Mouse (Mus musculus) testis, adult 2 months (tissue): ENCODE measurements around the gene Gm20388. TPM values are rescaled to one million over a fixed set of nuclear protein-coding genes. Genes with fewer than 3 reads are reported as not detected.

Source experiments
- H3K27ac ChIP-seq: fragments of 200-500 bp; 2 replicates; pipeline ENCODE4 v1.5.1; 2012; ENCODE audit warnings: low read depth, low read length; ENCODE audit not compliant: control insufficient read depth, insufficient read depth
- H3K27me3 ChIP-seq: fragments of 200-500 bp; 2 replicates; pipeline ENCODE4 v1.6.1; 2012; ENCODE audit warnings: mild to moderate bottlenecking, low read length, moderate library complexity; ENCODE audit not compliant: control insufficient read depth, insufficient read depth
- H3K36me3 ChIP-seq: fragments of 200-500 bp; 2 replicates; pipeline ENCODE4 v1.6.1; 2012; ENCODE audit warnings: mild to moderate bottlenecking, low read length; ENCODE audit not compliant: control insufficient read depth, insufficient read depth
- H3K4me1 ChIP-seq: fragments of 200-500 bp; 2 replicates; pipeline ENCODE4 v1.6.1; 2012; ENCODE audit warnings: low read length; ENCODE audit not compliant: control insufficient read depth, insufficient read depth
- H3K4me3 ChIP-seq: fragments of 200-500 bp; 2 replicates; pipeline ENCODE4 v1.5.1; 2012; ENCODE audit warnings: low read depth, mild to moderate bottlenecking, low read length, moderate library complexity, mixed read lengths; ENCODE audit not compliant: control insufficient read depth
- CTCF ChIP-seq: fragments of 200-500 bp; IDR thresholded peaks from 2 replicates; pipeline ENCODE4 v1.5.1; 2012; ENCODE audit warnings: low read depth, mild to moderate bottlenecking, inconsistent platforms, low read length, moderate library complexity; ENCODE audit not compliant: control insufficient read depth, insufficient read depth, insufficient replicate concordance
- POLR2A ChIP-seq: fragments of 200-500 bp; IDR thresholded peaks from 2 replicates; pipeline ENCODE4 v1.6.1; 2012; ENCODE audit warnings: low read depth, mild to moderate bottlenecking, inconsistent platforms, low read length, moderate library complexity; ENCODE audit not compliant: control insufficient read depth
- polyA plus RNA-seq: library from polyadenylated mRNA; depleted of rRNA; stranded (reverse); fragments of >200 nt; gene quantifications from 2 replicates; pipeline ENCODE4 v1.2.3, GENCODE M21; 2012

The Gm20388 gene
- polyA plus RNA-seq, 1 experiment = 5.6 TPM

- Histone ChIP-seq H3K36me3 (no peaks in the 10 kb centered on the region), H3K27me3 (no peaks in the 10 kb centered on the region), H3K4me1 (peaks cover 2% of the 10 kb centered on the region; the same call in 1 of the 2 replicates), H3K27ac (no peak overlapping the region), H3K4me3 (no peak overlapping the region)
- TF ChIP-seq CTCF (no peak), POLR2A (no peak)
These were observed 437.2 kb downstream of the Gm20388 start for GRCm38 (mm10) chr8:120347734-120348341.

GRCm38 (mm10) chr8:120348922-120349321 lies 438.3 kb downstream of the Gm20388 start:
- TF ChIP-seq POLR2A = no peak
- no peak for TF ChIP-seq CTCF
- H3K36me3 ChIP-seq = no peaks in the 10 kb centered on the region
- H3K4me1 ChIP-seq = peaks cover 2% of the 10 kb centered on the region; the same call in 1 of the 2 replicates
- H3K27ac ChIP-seq = no peak overlapping the region
- H3K27me3 ChIP-seq = no peaks in the 10 kb centered on the region
- no peak overlapping the region for H3K4me3 ChIP-seq

- H3K36me3 ChIP-seq = no peaks in the 10 kb centered on the region
- TF ChIP-seq CTCF = no peak
- TF ChIP-seq POLR2A = no peak
- H3K27ac ChIP-seq = no peak overlapping the region
- no peaks in the 10 kb centered on the region for H3K27me3 ChIP-seq
- no peak overlapping the region for H3K4me3 ChIP-seq
- H3K4me1 ChIP-seq = peaks cover 2% of the 10 kb centered on the region; the same call in 1 of the 2 replicates
These were observed 440.9 kb downstream of the Gm20388 start for GRCm38 (mm10) chr8:120351332-120352071.

GRCm38 (mm10) chr8:120352096-120352495 lies 441.5 kb downstream of the Gm20388 start:
- Histone ChIP-seq H3K27ac (no peak overlapping the region), H3K36me3 (no peaks in the 10 kb centered on the region), H3K27me3 (no peaks in the 10 kb centered on the region), H3K4me3 (no peak overlapping the region), H3K4me1 (peaks cover 2% of the 10 kb centered on the region; the same call in 1 of the 2 replicates)
- TF ChIP-seq CTCF (no peak), POLR2A (no peak)

- Histone ChIP-seq H3K4me1 (peaks cover 2% of the 10 kb centered on the region; the same call in 1 of the 2 replicates), H3K27ac (no peak overlapping the region), H3K4me3 (no peak overlapping the region), H3K27me3 (no peaks in the 10 kb centered on the region), H3K36me3 (no peaks in the 10 kb centered on the region)
- TF ChIP-seq CTCF (no peak), POLR2A (no peak)
These were observed 445.4 kb downstream of the Gm20388 start for GRCm38 (mm10) chr8:120356067-120356466.

- Histone ChIP-seq H3K27me3 (no peaks in the 10 kb centered on the region), H3K36me3 (no peaks in the 10 kb centered on the region), H3K27ac (no peak overlapping the region), H3K4me1 (no peaks in the 10 kb centered on the region), H3K4me3 (no peak overlapping the region)
- TF ChIP-seq POLR2A = no peak
- TF ChIP-seq CTCF = no peak
These were observed 446.9 kb downstream of the Gm20388 start for GRCm38 (mm10) chr8:120357504-120357903.

GRCm38 (mm10) chr8:120361301-120361700 lies 450.7 kb downstream of the Gm20388 start:
- no peak overlapping the region for H3K4me3 ChIP-seq
- H3K27me3 ChIP-seq = no peaks in the 10 kb centered on the region
- no peaks in the 10 kb centered on the region for H3K4me1 ChIP-seq
- TF ChIP-seq CTCF = no peak
- no peak for TF ChIP-seq POLR2A
- H3K36me3 ChIP-seq = no peaks in the 10 kb centered on the region
- H3K27ac ChIP-seq = no peak overlapping the region

- Histone ChIP-seq H3K27ac (no peak overlapping the region), H3K36me3 (no peaks in the 10 kb centered on the region), H3K4me1 (peaks cover under 1% of the 10 kb centered on the region), H3K4me3 (no peak overlapping the region), H3K27me3 (no peaks in the 10 kb centered on the region)
- TF ChIP-seq CTCF (peak; percentile 81; the same call in 1 of the 2 replicates), POLR2A (no peak)
These were observed 453.0 kb downstream of the Gm20388 start for GRCm38 (mm10) chr8:120363552-120364071.
